Mouse (Mus musculus) testis, adult 2 months (tissue): ENCODE results near the gene Negr1. TPM values are rescaled to one million over a fixed set of nuclear protein-coding genes. Genes with fewer than 3 reads are reported as not detected.

Experiments used
- H3K27ac ChIP-seq: fragments of 200-500 bp; 2 replicates; pipeline ENCODE4 v1.5.1; 2012; ENCODE audit warnings: low read depth, low read length; ENCODE audit not compliant: control insufficient read depth, insufficient read depth
- H3K27me3 ChIP-seq: fragments of 200-500 bp; 2 replicates; pipeline ENCODE4 v1.6.1; 2012; ENCODE audit warnings: mild to moderate bottlenecking, low read length, moderate library complexity; ENCODE audit not compliant: control insufficient read depth, insufficient read depth
- H3K36me3 ChIP-seq: fragments of 200-500 bp; 2 replicates; pipeline ENCODE4 v1.6.1; 2012; ENCODE audit warnings: mild to moderate bottlenecking, low read length; ENCODE audit not compliant: control insufficient read depth, insufficient read depth
- H3K4me1 ChIP-seq: fragments of 200-500 bp; 2 replicates; pipeline ENCODE4 v1.6.1; 2012; ENCODE audit warnings: low read length; ENCODE audit not compliant: control insufficient read depth, insufficient read depth
- H3K4me3 ChIP-seq: fragments of 200-500 bp; 2 replicates; pipeline ENCODE4 v1.5.1; 2012; ENCODE audit warnings: low read depth, mild to moderate bottlenecking, low read length, moderate library complexity, mixed read lengths; ENCODE audit not compliant: control insufficient read depth
- CTCF ChIP-seq: fragments of 200-500 bp; IDR thresholded peaks from 2 replicates; pipeline ENCODE4 v1.5.1; 2012; ENCODE audit warnings: low read depth, mild to moderate bottlenecking, inconsistent platforms, low read length, moderate library complexity; ENCODE audit not compliant: control insufficient read depth, insufficient read depth, insufficient replicate concordance
- POLR2A ChIP-seq: fragments of 200-500 bp; IDR thresholded peaks from 2 replicates; pipeline ENCODE4 v1.6.1; 2012; ENCODE audit warnings: low read depth, mild to moderate bottlenecking, inconsistent platforms, low read length, moderate library complexity; ENCODE audit not compliant: control insufficient read depth
- polyA plus RNA-seq: library from polyadenylated mRNA; depleted of rRNA; stranded (reverse); fragments of >200 nt; gene quantifications from 2 replicates; pipeline ENCODE4 v1.2.3, GENCODE M21; 2012

The Negr1 gene
- polyA plus RNA-seq, 1 experiment, result 0.30 TPM

- H3K4me3 ChIP-seq, result no peak overlapping the region
- no peaks in the 10 kb centered on the region for H3K4me1 ChIP-seq
- H3K36me3 ChIP-seq, result no peaks in the 10 kb centered on the region
- no peak for TF ChIP-seq CTCF
- TF ChIP-seq POLR2A, result no peak
- no peaks in the 10 kb centered on the region for H3K27me3 ChIP-seq
- H3K27ac ChIP-seq, result no peak overlapping the region
Observed at GRCm38 (mm10) chr3:156901140-156901539, 339.5 kb downstream of the Negr1 start.

GRCm38 (mm10) chr3:156903925-156904576 is 342.5 kb downstream of the Negr1 start:
- H3K4me3 ChIP-seq, result no peak overlapping the region
- H3K4me1 ChIP-seq, result no peaks in the 10 kb centered on the region
- H3K27ac ChIP-seq, result no peak overlapping the region
- no peaks in the 10 kb centered on the region for H3K27me3 ChIP-seq
- TF ChIP-seq POLR2A (no peak), CTCF (no peak)
- H3K36me3 ChIP-seq, result no peaks in the 10 kb centered on the region

GRCm38 (mm10) chr3:156912816-156913215 is 351.2 kb downstream of the Negr1 start:
- TF ChIP-seq CTCF (no peak), POLR2A (no peak)
- H3K36me3 ChIP-seq, result no peaks in the 10 kb centered on the region
- H3K27ac ChIP-seq, result no peak overlapping the region
- no peaks in the 10 kb centered on the region for H3K4me1 ChIP-seq
- H3K27me3 ChIP-seq, result no peaks in the 10 kb centered on the region
- H3K4me3 ChIP-seq, result no peak overlapping the region

- TF ChIP-seq CTCF (no peak), POLR2A (no peak)
Observed at GRCm38 (mm10) chr3:156921369-156921768, 359.8 kb downstream of the Negr1 start.

GRCm38 (mm10) chr3:156923159-156923558 is 361.6 kb downstream of the Negr1 start:
- Histone ChIP-seq H3K27me3 (no peaks in the 10 kb centered on the region), H3K4me3 (no peak overlapping the region), H3K27ac (no peak overlapping the region), H3K4me1 (no peaks in the 10 kb centered on the region), H3K36me3 (no peaks in the 10 kb centered on the region)
- no peak for TF ChIP-seq CTCF
- TF ChIP-seq POLR2A, result no peak

More at GRCm38 (mm10) chr3:156921369-156921768, 359.8 kb downstream of the Negr1 start:
- Histone ChIP-seq H3K27ac (no peak overlapping the region), H3K4me3 (no peak overlapping the region), H3K27me3 (no peaks in the 10 kb centered on the region), H3K4me1 (no peaks in the 10 kb centered on the region), H3K36me3 (no peaks in the 10 kb centered on the region)

GRCm38 (mm10) chr3:156925102-156925501 is 363.5 kb downstream of the Negr1 start:
- H3K27ac ChIP-seq, result no peak overlapping the region
- H3K4me3 ChIP-seq, result no peak overlapping the region
- TF ChIP-seq POLR2A (no peak), CTCF (no peak)
- no peaks in the 10 kb centered on the region for H3K27me3 ChIP-seq
- H3K36me3 ChIP-seq, result no peaks in the 10 kb centered on the region
- no peaks in the 10 kb centered on the region for H3K4me1 ChIP-seq

- H3K4me3 ChIP-seq, result no peak overlapping the region
- no peaks in the 10 kb centered on the region for H3K4me1 ChIP-seq
- H3K36me3 ChIP-seq, result no peaks in the 10 kb centered on the region
- H3K27me3 ChIP-seq, result no peaks in the 10 kb centered on the region
- no peak overlapping the region for H3K27ac ChIP-seq
- no peak for TF ChIP-seq CTCF
- no peak for TF ChIP-seq POLR2A
Observed at GRCm38 (mm10) chr3:156928396-156929061, 366.9 kb downstream of the Negr1 start.
